Mouse (Mus musculus): ENCODE measurements at regions not wholly inside any gene's neighbourhood (a gene's known extent, or its start where the extent isn't known, plus 50 kb on each side); places are given as distances from the start of the nearest gene placed in this dataset.

DNA sequence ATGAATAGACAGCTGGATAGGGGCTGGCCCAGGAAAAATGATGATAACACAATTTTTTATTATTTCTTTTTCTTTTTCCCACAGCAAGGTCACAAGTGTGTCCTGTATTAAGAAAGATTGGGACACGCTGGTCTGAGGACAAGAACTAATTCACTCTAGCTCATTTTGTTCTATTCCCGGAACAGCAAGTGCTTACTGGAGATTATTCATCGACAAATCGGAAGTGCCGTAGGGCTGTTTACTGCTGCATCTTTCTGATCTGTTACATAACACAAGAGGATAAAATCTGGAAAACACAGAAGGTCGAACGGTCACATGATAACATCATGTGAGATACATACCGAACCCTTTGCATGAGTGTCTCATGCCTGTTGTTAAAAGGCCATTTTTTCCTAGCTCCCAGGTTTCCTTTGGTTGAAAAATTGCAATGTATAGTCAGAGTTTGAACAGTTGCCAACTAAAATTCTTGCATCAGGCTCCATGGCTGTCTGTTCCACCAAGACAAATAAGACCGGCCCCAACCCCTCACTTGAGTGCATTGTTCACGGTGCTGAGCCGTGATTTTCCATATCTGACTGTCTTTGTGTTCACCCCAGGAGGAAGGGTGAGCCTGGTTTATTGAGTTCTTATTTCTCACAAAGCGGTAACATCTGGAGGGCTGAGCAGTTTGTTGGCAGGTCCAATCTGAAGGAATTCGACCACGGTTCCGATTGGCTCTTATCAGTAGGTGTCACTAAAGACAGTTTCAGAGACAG is 139.0 kb upstream of the Gm15217 start:
- WGBS, result 73% methylated on average over 15 of the region's 15 CpGs

DNA sequence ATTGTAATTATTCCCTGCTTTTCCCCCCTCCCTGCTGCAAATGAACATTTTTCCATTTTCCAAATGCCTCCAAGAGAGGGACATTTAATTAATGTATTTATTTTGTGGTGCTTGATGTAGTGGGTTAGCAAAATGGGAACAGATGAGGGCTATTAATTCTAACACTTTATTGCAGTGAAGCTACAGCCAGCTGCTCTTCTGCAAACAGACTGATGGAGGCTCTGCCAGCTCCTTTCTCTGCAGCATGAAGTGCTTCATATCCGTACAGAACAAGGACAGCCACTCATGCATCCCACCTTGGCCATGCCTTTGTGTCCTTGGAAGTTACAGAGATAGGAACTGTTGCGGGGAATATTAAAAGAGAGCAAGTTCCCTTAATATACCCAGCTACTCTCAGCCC is 138.3 kb upstream of the Gm15217 start:
- no peaks in the 10 kb centered on the region for H3K36me3 ChIP-seq (ENCODE audit: control insufficient read depth, insufficient read depth, low read length)
- no peak for DNase-seq
- TF ChIP-seq CTCF (conservative IDR thresholded peaks at IDR 0.05; ENCODE audit: insufficient read depth, insufficient read length, low read depth, low read length) (no peak), POLR2A (IDR thresholded peaks at IDR 0.05; ENCODE audit: low read depth, low read length) (no peak)
- no peak overlapping the region for H3K4me3 ChIP-seq (ENCODE audit: insufficient read depth, low read depth, low read length)
- no peak overlapping the region for H3K27ac ChIP-seq (ENCODE audit: insufficient read depth, low read depth, low read length)
- no peaks in the 10 kb centered on the region for H3K27me3 ChIP-seq (replicated peaks; ENCODE audit: control insufficient read depth, insufficient read depth, low read length)
- H3K4me1 ChIP-seq (ENCODE audit: control insufficient read depth, insufficient read depth, low read length), result no peaks in the 10 kb centered on the region
- 77% methylated on average over 2 of the region's 2 CpGs for WGBS

More for the DNA sequence above, 139.0 kb upstream of the Gm15217 start:
- H3K4me1 ChIP-seq (ENCODE audit: control insufficient read depth, insufficient read depth, low read length), result no peaks in the 10 kb centered on the region
- peak; percentile 37 for DNase-seq
- no peak for TF ChIP-seq CTCF (conservative IDR thresholded peaks at IDR 0.05; ENCODE audit: insufficient read depth, insufficient read length, low read depth, low read length)
- no peak for TF ChIP-seq POLR2A (IDR thresholded peaks at IDR 0.05; ENCODE audit: low read depth, low read length)
- H3K4me3 ChIP-seq (ENCODE audit: insufficient read depth, low read depth, low read length), result no peak overlapping the region
- H3K27me3 ChIP-seq (replicated peaks; ENCODE audit: control insufficient read depth, insufficient read depth, low read length), result no peaks in the 10 kb centered on the region
- H3K36me3 ChIP-seq (ENCODE audit: control insufficient read depth, insufficient read depth, low read length), result no peaks in the 10 kb centered on the region
- peak overlapping the region; percentile 63 for H3K27ac ChIP-seq (ENCODE audit: insufficient read depth, low read depth, low read length)

DNA sequence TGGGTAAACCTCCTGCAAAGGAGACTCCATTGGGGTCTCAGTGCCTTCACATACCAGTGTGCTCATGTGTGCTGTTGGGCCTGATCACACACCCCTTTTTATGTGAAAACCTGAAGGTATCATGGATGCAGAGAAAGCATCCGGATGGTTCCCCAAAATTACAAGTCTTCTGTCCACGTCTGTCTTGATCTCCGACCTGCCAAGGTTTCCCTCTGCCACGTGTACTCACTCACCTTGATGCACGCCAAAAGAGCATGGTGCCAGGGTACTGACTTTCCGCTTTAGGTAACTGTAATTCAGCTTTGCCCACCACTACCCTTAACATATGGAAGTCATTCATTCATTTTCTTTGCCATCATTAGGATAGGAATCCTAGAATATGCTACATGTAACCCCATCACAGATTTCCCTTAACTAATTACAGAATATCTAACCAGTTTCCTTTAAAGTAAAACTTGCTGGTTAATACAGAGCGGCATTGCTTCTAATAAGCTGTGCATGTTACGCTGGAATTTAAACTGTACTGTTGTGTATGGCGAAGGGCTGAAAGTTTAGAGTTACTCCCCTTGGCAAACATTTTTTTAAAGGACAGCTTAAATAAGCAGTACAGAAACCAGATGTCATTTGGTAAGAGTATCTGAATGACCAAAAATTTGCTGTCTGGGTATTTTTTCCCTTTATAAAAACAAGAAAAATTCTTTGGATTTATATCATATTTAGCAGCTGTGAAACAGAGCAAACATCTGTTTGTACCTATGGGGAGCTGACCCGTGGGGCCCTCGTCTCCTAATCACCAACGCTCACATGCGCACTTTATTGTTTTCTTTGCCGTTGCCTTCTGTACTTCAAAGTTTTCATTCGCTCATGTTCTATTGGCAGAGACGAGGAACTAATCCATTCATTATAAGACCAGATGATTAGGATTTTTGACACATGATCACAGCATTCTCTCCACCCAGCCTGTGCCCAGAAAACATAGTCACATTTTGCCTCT is 131.4 kb upstream of the Gm15217 start:
- H3K27ac ChIP-seq (ENCODE audit: insufficient read depth, low read depth, low read length), result no peak overlapping the region
- no peak for DNase-seq
- TF ChIP-seq POLR2A (IDR thresholded peaks at IDR 0.05; ENCODE audit: low read depth, low read length) (no peak), CTCF (conservative IDR thresholded peaks at IDR 0.05; ENCODE audit: insufficient read depth, insufficient read length, low read depth, low read length) (no peak)
- H3K27me3 ChIP-seq (replicated peaks; ENCODE audit: control insufficient read depth, insufficient read depth, low read length), result no peaks in the 10 kb centered on the region
- H3K4me3 ChIP-seq (ENCODE audit: insufficient read depth, low read depth, low read length), result no peak overlapping the region
- peaks cover 7% of the 10 kb centered on the region for H3K4me1 ChIP-seq (ENCODE audit: control insufficient read depth, insufficient read depth, low read length)
- WGBS, result 63% methylated on average over 16 of the region's 16 CpGs
- no peaks in the 10 kb centered on the region for H3K36me3 ChIP-seq (ENCODE audit: control insufficient read depth, insufficient read depth, low read length)

DNA sequence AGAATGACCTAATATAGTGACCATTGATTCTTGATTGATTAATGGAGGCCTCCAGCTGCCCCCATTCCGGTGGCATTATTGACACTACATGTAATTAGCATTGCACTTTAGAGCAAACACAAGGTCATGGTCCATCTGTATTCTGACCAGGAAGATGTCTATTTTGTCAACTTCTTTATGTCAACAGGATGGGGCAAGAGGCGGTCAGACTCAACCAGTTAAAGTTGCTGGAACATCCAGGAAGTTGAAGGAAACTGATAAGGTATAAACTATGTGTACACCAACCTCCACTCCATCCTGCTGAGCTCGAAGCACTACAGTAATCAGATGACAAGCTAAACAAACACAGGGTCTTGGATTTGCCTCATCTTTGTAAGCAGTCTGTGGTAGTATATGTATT is 130.1 kb upstream of the Gm15217 start:
- WGBS, result 71% methylated on average over 3 of the region's 3 CpGs
- H3K4me1 ChIP-seq (ENCODE audit: control insufficient read depth, insufficient read depth, low read length), result peaks cover 7% of the 10 kb centered on the region
- H3K27ac ChIP-seq (ENCODE audit: insufficient read depth, low read depth, low read length), result no peak overlapping the region
- H3K4me3 ChIP-seq (ENCODE audit: insufficient read depth, low read depth, low read length), result no peak overlapping the region
- no peaks in the 10 kb centered on the region for H3K27me3 ChIP-seq (replicated peaks; ENCODE audit: control insufficient read depth, insufficient read depth, low read length)
- no peaks in the 10 kb centered on the region for H3K36me3 ChIP-seq (ENCODE audit: control insufficient read depth, insufficient read depth, low read length)
- no peak for DNase-seq
- no peak for TF ChIP-seq CTCF (conservative IDR thresholded peaks at IDR 0.05; ENCODE audit: insufficient read depth, insufficient read length, low read depth, low read length)
- TF ChIP-seq POLR2A (IDR thresholded peaks at IDR 0.05; ENCODE audit: low read depth, low read length), result no peak

DNA sequence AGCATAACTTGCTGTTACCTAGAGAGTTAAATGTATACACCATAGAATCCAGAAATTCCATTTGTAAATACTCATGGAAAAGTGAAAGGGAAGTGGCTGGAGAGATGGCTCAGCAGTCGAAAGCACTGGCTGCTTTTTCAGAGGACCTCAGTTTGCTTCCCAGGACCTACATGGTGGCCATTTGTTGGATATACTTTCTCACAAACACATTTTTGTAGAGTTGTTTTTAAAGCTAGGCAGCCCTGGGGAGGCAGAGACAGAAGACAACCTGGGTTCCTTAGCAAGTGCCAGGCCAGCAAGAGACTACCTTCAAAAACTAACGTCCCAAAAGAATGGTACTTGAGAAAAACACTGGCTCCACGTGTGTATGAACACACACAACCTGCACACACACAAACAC is 124.0 kb upstream of the Gm15217 start:
- 82% methylated on average over 3 of the region's 3 CpGs for WGBS

DNA sequence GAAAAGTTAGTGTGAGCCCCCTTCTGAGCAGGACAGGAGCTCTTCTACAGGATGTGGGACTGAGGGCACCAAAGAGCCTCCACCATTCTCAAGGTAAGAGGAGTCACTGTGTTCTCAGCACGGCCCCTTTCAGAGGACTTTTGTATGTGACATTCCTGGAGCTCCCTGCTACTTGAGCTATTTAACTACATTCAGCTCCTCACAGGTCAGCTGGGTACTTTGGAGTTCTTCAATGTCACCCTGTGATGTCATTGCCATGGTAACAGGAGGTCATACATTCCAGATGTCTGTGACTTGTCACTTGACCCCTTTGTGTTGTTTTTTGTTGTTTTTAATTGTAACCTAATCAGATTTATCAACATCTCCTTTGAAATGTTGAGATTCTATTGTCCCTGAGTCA is 122.9 kb upstream of the Gm15217 start:
- no peaks in the 10 kb centered on the region for H3K36me3 ChIP-seq (ENCODE audit: control insufficient read depth, insufficient read depth, low read length)
- TF ChIP-seq POLR2A (IDR thresholded peaks at IDR 0.05; ENCODE audit: low read depth, low read length), result no peak
- TF ChIP-seq CTCF (conservative IDR thresholded peaks at IDR 0.05; ENCODE audit: insufficient read depth, insufficient read length, low read depth, low read length), result no peak
- WGBS, result 43% methylated on average over 1 of the region's 1 CpGs
- DNase-seq, result peak; percentile 26
- H3K4me3 ChIP-seq (ENCODE audit: insufficient read depth, low read depth, low read length), result no peak overlapping the region
- H3K4me1 ChIP-seq (ENCODE audit: control insufficient read depth, insufficient read depth, low read length), result peaks cover 24% of the 10 kb centered on the region
- H3K27me3 ChIP-seq (replicated peaks; ENCODE audit: control insufficient read depth, insufficient read depth, low read length), result no peaks in the 10 kb centered on the region
- no peak overlapping the region for H3K27ac ChIP-seq (ENCODE audit: insufficient read depth, low read depth, low read length)

More for the DNA sequence above, 124.0 kb upstream of the Gm15217 start:
- no peak overlapping the region for H3K27ac ChIP-seq (ENCODE audit: insufficient read depth, low read depth, low read length)
- TF ChIP-seq POLR2A (IDR thresholded peaks at IDR 0.05; ENCODE audit: low read depth, low read length) (no peak), CTCF (conservative IDR thresholded peaks at IDR 0.05; ENCODE audit: insufficient read depth, insufficient read length, low read depth, low read length) (no peak)
- no peaks in the 10 kb centered on the region for H3K36me3 ChIP-seq (ENCODE audit: control insufficient read depth, insufficient read depth, low read length)
- no peak for DNase-seq
- no peak overlapping the region for H3K4me3 ChIP-seq (ENCODE audit: insufficient read depth, low read depth, low read length)
- no peaks in the 10 kb centered on the region for H3K27me3 ChIP-seq (replicated peaks; ENCODE audit: control insufficient read depth, insufficient read depth, low read length)
- peaks cover 20% of the 10 kb centered on the region; the same call in 1 of the 2 replicates for H3K4me1 ChIP-seq (ENCODE audit: control insufficient read depth, insufficient read depth, low read length)

DNA sequence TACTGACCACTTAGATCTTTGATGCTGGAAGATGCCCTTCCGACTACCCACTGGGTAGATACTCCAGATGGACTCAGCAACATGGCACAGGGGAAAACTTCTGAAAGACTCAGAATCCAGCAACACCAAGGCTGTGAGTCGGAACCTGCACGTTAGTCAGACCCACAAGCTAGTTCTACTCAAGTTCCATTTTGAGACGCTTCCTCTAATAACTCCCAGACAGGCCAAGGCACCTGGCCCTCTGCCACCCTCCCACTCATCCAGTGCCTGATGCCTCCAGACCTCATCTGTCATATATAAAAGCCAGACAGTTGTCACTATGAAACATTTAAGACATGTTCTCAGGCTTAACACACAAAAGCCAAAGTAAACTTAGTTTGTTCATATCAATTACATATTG is 121.9 kb upstream of the Gm15217 start:
- H3K36me3 ChIP-seq (ENCODE audit: control insufficient read depth, insufficient read depth, low read length), result no peaks in the 10 kb centered on the region
- H3K27me3 ChIP-seq (replicated peaks; ENCODE audit: control insufficient read depth, insufficient read depth, low read length), result no peaks in the 10 kb centered on the region
- H3K27ac ChIP-seq (ENCODE audit: insufficient read depth, low read depth, low read length), result 0 out of 2 replicates have a peak overlapping the region, but pooled peaks have one; percentile 13
- H3K4me3 ChIP-seq (ENCODE audit: insufficient read depth, low read depth, low read length), result no peak overlapping the region
- H3K4me1 ChIP-seq (ENCODE audit: control insufficient read depth, insufficient read depth, low read length), result peaks cover 24% of the 10 kb centered on the region
- peak; percentile 21 for DNase-seq
- TF ChIP-seq CTCF (conservative IDR thresholded peaks at IDR 0.05; ENCODE audit: insufficient read depth, insufficient read length, low read depth, low read length) (no peak), POLR2A (IDR thresholded peaks at IDR 0.05; ENCODE audit: low read depth, low read length) (no peak)
- 67% methylated on average over 4 of the region's 4 CpGs for WGBS

Measured in kidney, adult 2 months (tissue).